Mouse (Mus musculus): ENCODE data around the gene Rasl11b.

GRCm38 (mm10) chr5:74208438-74208837 is 13.4 kb downstream of the Rasl11b start:
- TF ChIP-seq POLR2A (IDR thresholded peaks at IDR 0.05; ENCODE audit: control insufficient read depth, low read depth, low read length) (no peak), CTCF (IDR thresholded peaks at IDR 0.05; ENCODE audit: control insufficient read depth, insufficient read depth, insufficient replicate concordance, low read depth, low read length) (no peak)
